Mouse (Mus musculus) retina, adult 2 months (tissue): ENCODE measurements around the gene Flvcr2.

Experiments used
- DNase-seq: peaks from one replicate; pipeline ENCODE4 v3.0.0-alpha.2; 2012; ENCODE audit warnings: low read depth, low spot score

The Flvcr2 gene

GRCm38 (mm10) chr12:85859111-85859510 lies 112.8 kb downstream of the Flvcr2 start:
- DNase-seq, result no peak

GRCm38 (mm10) chr12:85859511-85860189 lies 113.3 kb downstream of the Flvcr2 start:
- no peak for DNase-seq

- DNase-seq, result no peak
Observed at GRCm38 (mm10) chr12:85862514-85862913, 116.2 kb downstream of the Flvcr2 start.
